Mouse (Mus musculus): ENCODE measurements around the gene Gemin6.
"Not testable (repeated sequence)": the region's sequence is repeated elsewhere in the genome, so short reads cannot be mapped to it uniquely, and the experiment has no call there.

Gene Gemin6

GRCm38 (mm10) chr17:80234376-80234775 is 10.1 kb downstream of the Gemin6 start:
- DNase-seq (ENCODE audit: low spot score in 2 of 2) = no peak

GRCm38 (mm10) chr17:80235477-80235876 is 11.2 kb downstream of the Gemin6 start:
- DNase-seq (ENCODE audit: low spot score in 2 of 2) = no peak

DNA sequence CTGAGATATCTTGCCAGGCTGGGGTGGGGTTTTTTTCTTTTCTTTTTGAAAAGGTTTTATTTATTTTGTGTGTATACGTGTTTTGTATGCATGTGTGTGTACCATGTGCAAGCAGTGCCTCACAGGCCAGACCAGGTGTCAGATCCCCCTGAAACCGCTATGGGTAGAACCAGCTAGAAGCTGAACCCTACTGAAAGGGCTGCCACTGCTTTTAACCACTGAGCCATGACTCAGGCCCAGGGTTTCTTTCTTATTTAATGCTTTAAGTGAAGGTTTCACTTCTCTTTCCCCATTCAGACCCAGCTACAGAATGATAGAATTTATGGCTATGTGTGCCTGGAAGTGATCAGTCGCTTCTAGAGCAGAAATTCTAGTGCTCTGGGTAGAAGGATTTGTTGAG is 12.6 kb downstream of the Gemin6 start:
- no peak for DNase-seq (ENCODE audit: low spot score in 2 of 2)

DNA sequence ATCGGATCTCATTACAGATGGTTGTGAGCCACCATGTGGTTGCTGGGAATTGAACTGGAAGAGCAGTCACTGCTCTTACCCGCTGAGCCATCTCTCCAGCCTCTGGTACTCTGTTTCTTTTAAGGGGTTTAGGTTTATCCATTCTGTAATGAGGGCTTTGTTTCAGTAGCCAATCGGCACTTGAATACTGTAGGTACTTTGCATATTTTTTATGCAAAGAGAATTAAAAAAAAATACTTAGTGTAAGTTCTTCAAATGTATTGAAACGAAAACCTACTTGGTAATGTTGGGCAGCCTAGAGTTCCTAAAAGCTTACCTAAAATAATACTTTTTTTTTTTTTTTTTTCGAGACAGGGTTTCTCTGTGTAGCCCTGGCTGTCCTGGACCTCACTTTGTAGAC is 13.2 kb downstream of the Gemin6 start:
- no peak for DNase-seq (ENCODE audit: low spot score in 2 of 2)

DNA sequence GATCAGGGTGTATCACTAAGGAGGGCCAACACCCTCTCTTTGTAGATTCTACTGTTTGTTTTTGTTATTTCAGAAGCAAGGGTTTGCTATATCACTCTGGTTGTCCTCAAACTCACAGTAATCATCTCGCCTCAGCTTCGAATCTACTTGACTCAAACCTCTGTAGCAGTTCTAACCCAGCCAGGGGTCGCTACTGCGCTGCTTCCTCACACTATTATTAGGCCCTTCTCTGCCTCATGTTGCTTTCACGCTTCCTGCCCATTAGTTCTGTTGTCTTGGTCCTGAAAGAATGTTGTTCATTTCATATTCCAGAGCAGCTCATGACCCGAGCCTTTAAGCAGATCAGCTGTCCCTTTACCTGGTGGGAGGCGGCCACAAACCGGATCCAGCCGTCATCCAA is 17.4 kb downstream of the Gemin6 start:
- DNase-seq (ENCODE audit: low spot score in 2 of 2) = no peak

DNA sequence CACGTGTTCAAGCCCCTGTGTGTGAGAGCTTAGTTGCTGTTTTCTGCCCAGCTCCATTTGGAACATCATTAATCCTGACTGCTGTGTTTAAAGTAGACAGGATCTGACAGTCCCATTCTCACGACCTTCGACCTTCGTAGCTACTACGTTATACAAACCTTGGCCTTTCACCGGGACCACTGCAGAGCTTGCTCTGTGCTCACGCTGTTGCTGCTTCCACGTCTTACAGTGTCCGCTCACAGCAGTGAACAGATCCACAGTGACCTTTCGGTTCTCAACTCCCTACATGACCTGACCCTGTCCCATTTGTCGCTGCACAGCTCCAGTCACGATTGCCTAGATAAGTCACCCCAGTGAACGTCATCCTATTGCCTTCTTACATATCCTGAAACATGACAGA is 18.9 kb downstream of the Gemin6 start:
- DNase-seq (ENCODE audit: low spot score in 2 of 2) = no peak

GRCm38 (mm10) chr17:80252757-80253525 is 28.7 kb downstream of the Gemin6 start:
- DNase-seq (ENCODE audit: low spot score in 2 of 2) = no peak

GRCm38 (mm10) chr17:80254421-80254820 is 30.2 kb downstream of the Gemin6 start:
- DNase-seq (ENCODE audit: low spot score in 2 of 2) = no peak

GRCm38 (mm10) chr17:80255208-80255607 is 31.0 kb downstream of the Gemin6 start:
- peak; percentile 59 to 66 for DNase-seq (ENCODE audit: low spot score in 2 of 2)

DNA sequence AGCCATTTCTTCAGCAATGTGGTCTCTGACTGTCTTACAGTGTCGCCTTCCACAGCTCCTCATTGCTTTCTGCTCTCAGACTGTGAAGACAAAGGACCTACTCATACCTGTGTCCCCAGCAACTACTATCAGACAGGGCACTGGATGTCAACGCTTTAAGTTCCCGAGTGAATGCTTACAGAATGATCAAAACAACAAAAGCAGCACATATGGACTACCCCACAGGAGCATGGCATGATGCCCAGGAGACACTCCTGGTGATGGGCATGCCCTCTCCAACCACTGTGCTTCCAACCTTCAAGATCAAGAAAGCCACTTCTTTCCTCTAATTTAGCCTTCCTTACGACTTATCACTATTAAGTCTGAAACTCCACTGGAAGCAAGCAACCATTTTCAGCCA is 42.8 kb downstream of the Gemin6 start:
- DNase-seq (ENCODE audit: low spot score in 2 of 2) = no peak

- DNase-seq (ENCODE audit: low spot score in 2 of 2) = no peak
These were observed 43.9 kb downstream of the Gemin6 start for GRCm38 (mm10) chr17:80268151-80268550.

GRCm38 (mm10) chr17:80270622-80271021 is 46.4 kb downstream of the Gemin6 start:
- not testable (repeated sequence) for DNase-seq (ENCODE audit: low spot score in 2 of 2)

Data from urinary bladder, postnatal 4 days (tissue).